Mouse (Mus musculus) effector memory CD4-positive, alpha-beta T cell, adult 7 months (primary cell): ENCODE measurements around the gene Scd2. TPM values are rescaled to one million over a fixed set of nuclear protein-coding genes. Genes with fewer than 3 reads are reported as not detected.

ENCODE experiments used
- polyA plus RNA-seq: library from polyadenylated mRNA; unstranded; fragments of 100-300 nt; shearing (Covaris generic); gene quantifications from one replicate; pipeline ENCODE4 v1.2.1, GENCODE M21; 2017

The Scd2 gene
- polyA plus RNA-seq, result 13.7 TPM

GRCm38 (mm10) chr19:44292941-44293768 lies at the start of gene Scd2:
Gene Scd2 (plus strand): TSS chr19:44293674.

DNA sequence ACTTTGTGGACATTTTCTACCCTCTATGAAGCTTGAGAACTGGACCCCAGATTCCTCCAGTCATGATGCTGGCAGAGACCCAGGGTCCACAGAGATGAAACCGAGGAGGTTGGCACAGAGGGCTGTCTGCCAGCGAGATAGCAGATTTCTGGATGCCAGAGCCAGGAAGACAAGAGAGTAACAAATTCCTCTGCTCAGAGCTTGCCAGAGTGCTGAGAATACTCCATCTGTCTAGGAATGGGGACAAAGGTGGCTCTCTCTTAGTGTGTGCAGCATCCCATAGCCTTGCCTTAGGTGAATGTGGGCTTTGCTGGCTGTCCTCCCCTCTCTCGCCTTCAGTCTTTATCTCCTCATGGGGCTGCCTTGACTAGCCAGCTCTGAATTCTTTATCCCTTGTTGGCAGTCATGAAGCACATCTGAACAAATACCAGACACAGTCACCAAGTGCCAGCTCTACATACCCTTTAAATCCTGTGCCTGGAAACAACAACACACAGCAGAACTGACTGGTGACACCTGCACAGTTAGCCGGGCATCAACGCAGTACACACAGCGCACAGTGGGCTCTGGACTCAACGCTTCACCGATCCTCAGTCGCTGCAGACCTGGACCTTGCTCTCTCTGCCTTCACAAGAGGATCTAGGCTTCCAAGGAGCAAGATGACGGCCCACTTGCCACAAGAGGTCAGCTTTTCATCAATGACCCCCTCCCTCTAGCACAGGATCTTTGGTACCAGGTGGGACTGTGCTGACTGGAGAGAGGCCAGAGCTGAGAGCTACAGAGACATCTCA lies 39.6 kb downstream of the Scd2 start, which contains the start of gene Scd4:
Gene Scd4 (plus strand): TSS at position 260 of the 791 bp plus-strand sequence.

Other genes starting within 250 kb of the Scd2 start
- gene Erlin1, start 223.9 kb upstream of the Scd2 start, polyA plus RNA-seq, result 6.4 TPM
- 97.1 TPM for gene Chuk, start 186.2 kb upstream of the Scd2 start, polyA plus RNA-seq
- gene Cwf19l1, start 157.8 kb upstream of the Scd2 start, polyA plus RNA-seq, result 21.6 TPM
- gene Bloc1s2, start 147.2 kb upstream of the Scd2 start, polyA plus RNA-seq, result 66.8 TPM
- 0.45 TPM for gene Pkd2l1, start 101.2 kb upstream of the Scd2 start, polyA plus RNA-seq
- not detected for gene Scd3, start 90.4 kb upstream of the Scd2 start, polyA plus RNA-seq
- 0.23 TPM for gene Scd4, start 39.4 kb downstream of the Scd2 start, polyA plus RNA-seq
- not detected for gene Scd1, start 114.2 kb downstream of the Scd2 start, polyA plus RNA-seq
- 0.48 TPM for gene Wnt8b, start 199.8 kb downstream of the Scd2 start, polyA plus RNA-seq